Mouse (Mus musculus) cerebellum, adult 18-20 months (tissue): ENCODE results near the gene Mob3a.
A peak's percentile ranks its signal among the peaks of the same experiment; 100 is the strongest.
"Not testable (repeated sequence)": the region's sequence is repeated elsewhere in the genome, so short reads cannot be mapped to it uniquely, and the experiment has no call there.

Source experiments
- DNase-seq, 2 experiments: peaks; one replicate each; pipeline ENCODE4 v3.0.0; 2021

Gene Mob3a

GRCm38 (mm10) chr10:80659213-80659612 is 42.6 kb downstream of the Mob3a start:
- peak; percentile 81 to 86 for DNase-seq

GRCm38 (mm10) chr10:80658841-80659202 is 43.0 kb downstream of the Mob3a start:
- DNase-seq, result no peak

- DNase-seq, result no peak
Measured at GRCm38 (mm10) chr10:80658194-80658840, 43.5 kb downstream of the Mob3a start.

GRCm38 (mm10) chr10:80656863-80657623 is 44.7 kb downstream of the Mob3a start, which contains the start of gene Btbd2:
TSS of gene Btbd2 (minus strand) at chr10:80657071.
- peak in 1 of 2 experiments; percentile 47 for DNase-seq

GRCm38 (mm10) chr10:80656130-80656862 is 45.5 kb downstream of the Mob3a start:
- peak; percentile 98 to 99 for DNase-seq

GRCm38 (mm10) chr10:80655406-80656129 is 46.2 kb downstream of the Mob3a start:
- DNase-seq, result no peak

- no peak for DNase-seq
Measured at GRCm38 (mm10) chr10:80654866-80655265, 46.9 kb downstream of the Mob3a start.

- DNase-seq, result no peak
Measured at GRCm38 (mm10) chr10:80653156-80653720, 48.5 kb downstream of the Mob3a start.

GRCm38 (mm10) chr10:80650392-80650791 is 51.4 kb downstream of the Mob3a start:
- no peak for DNase-seq

GRCm38 (mm10) chr10:80649910-80650309 is 51.9 kb downstream of the Mob3a start:
- DNase-seq, result not testable (repeated sequence)

GRCm38 (mm10) chr10:80646936-80647335 is 54.8 kb downstream of the Mob3a start:
- DNase-seq, result no peak

GRCm38 (mm10) chr10:80635345-80635744 is 66.4 kb downstream of the Mob3a start:
- DNase-seq, result no peak
